Mouse (Mus musculus) retina, adult 2 months (tissue): ENCODE data around the gene Ccdc177.
"Not testable (repeated sequence)": the region's sequence is repeated elsewhere in the genome, so short reads cannot be mapped to it uniquely, and the experiment has no call there.

Experiments
- DNase-seq: peaks from one replicate; pipeline ENCODE4 v3.0.0-alpha.2; 2012; ENCODE audit warnings: low read depth, low spot score

The Ccdc177 gene

DNA sequence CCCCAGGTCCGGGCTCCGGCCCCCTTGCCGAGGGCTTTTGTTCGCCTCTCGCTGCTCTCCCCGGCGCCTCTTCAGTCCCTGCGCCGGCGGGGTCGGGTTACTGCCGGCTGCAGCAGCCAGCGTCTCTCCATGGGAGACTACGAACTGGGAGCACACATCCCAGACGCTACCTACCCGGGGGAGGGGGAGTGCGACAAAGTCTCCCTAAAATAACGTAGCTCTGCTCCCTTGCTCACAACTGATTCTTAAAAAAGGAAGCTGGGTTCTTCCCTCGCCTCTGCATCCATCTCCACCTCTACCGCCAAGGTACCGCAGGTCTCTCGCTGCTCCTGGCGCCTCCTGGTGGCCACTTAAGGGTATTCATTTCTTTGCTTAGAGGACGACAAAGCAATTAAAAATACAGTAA, at the start of gene Ccdc177:
Gene Ccdc177, minus strand, starts transcription at position 292 of the 406 bp plus-strand sequence.
- DNase-seq, result peak; percentile 74

DNA sequence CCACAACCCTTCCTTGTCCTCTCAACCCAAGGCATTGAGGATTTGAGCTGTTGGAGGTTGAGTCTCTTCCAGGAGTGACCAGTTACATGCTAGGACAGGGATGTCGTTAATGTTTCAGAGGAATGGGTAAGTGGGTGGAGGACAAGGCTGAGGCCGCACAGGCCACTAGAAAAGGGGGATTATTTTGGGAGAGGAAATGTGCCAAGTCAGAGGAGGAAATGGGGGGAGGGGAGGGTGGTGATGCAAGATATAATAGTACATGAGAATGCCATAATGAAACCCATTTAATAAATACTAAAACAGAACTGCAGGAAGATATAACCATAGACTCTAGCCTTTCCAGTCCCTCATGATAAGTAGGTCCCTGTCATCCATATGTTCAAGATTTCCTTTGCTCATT, 49.5 kb upstream of the Ccdc177 start:
- no peak for DNase-seq

DNA sequence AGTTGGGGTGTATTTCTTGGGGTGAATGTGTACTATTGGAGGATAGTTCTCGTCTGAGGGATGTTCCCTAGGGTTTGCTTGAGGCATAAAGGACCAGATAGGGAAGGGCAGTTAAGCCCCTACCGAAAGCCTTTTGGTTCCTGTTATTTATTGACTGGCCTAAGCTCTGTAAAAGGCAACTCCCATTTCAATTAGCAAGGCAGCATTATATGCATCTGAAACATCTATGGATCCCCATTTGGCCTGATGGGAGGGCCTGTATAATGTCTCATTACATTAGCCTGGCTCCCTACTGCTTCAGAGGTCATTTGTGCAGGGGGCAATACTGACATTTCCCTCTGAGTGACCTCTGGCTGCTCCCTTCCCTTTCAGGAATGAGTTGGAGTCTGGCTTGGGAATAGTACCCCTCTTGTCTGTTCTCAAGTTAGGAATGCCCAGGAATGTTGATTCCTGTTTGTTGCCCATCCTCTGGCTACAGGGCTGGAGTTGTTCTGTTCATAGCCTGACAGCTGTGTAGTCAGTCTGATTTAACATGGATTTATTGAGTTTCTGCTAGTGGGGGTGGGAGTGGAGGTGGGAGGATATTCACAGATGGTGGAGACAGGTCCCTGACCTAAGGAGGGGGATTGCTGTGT, 47.1 kb upstream of the Ccdc177 start:
- no peak for DNase-seq

DNA sequence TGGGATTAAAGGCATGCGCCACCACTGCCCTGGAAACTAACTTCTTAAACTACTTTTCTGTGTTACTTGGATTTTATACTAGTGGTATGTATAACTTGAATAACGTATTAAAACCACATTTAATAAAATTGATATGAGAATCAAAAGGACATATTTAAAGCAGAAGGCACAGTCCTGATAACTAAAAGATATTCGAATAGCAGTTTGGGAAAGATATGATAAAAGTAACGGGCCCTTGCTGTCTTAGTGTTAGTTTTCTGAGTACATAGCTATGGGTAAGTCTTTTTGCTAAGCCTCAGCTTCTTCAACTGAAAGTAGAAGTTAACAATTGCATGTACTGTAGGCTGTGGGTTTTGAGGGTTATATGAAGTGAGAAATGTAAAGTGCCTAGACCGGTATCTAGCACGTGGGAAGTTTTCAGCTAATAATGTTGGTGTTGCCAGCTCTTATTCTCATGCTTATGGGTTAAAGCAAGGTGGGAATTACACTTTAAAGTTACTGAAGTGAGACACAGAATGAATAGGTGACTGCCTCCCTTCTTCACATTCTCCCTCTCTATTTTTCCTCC, 44.5 kb upstream of the Ccdc177 start:
- DNase-seq, result no peak

DNA sequence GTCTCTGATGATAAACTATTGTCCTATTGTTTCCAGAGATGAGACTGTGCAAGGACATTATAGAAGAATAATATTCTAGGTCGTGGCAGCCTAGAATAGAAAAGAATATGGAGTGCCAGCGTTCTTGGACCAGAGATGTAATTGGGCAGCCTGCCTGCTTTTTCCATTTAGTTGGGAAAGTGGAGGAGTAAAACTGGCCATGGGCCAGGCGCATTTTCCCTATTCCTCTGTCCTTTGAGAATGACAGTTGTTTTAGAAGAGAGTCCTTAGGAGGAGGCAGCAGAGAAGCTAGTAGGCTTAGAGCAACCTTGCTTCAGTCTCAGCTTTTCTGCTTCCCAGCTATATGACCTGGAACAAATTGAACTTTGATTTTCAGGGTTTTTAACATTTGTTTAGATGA, 43.4 kb upstream of the Ccdc177 start:
- DNase-seq, result no peak

DNA sequence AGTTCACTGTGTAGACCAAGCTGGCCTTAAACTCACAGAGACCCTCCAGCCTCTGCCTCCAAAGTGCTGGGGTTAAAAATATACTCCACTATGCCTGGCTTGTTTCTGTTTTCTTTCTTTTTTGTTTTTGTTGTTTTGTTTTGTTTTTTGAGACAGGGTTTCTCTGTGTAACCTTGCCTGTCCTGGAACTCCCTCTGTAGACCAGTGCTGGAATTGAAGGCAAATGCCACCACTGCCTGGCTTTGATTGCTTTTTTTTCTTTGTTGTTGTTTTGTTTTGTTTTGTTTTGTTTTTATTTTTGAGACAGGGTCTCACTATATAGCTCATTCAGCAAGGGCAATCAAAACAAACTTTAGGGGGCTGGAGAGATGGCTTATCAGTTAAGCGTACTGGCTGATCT, 41.0 kb upstream of the Ccdc177 start:
- no peak for DNase-seq

DNA sequence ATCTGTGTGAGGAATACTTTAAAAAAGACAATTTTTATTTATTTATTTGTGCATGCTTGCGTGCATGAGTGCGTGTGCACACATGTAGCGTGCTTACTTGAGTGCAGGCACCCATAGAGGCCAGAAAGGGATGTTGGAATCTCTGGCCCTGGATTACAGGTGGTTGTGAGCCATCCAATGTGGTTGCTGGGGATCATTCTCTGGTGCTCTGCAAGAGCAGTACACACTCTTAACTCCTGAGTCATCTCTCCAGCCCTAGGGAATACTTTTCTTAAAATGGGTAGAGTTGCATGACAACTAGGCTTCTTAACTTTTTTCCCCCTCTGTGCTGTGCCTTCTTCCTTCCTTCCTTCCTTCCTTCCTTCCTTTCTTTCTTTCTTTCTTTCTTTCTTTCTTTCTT, 39.7 kb upstream of the Ccdc177 start:
- no peak for DNase-seq

DNA sequence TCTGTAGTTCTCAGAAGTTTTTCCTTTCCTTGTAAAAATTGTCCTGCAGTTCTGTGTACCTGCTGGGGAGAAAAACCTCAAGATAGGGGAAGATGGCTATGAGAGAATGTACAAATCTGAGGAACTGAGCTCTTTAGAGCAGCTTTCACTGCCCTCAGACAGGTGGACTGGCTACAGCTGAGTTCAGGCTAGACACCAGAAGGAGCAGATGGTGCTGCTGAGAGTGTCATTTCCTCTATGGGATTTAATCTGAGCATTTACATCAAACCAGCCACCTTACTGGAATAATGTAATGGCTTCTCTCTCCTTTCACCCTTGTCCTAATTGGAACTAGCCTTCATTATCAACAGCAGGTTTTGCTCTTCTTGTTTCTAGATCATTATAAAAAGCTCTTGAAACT, 37.8 kb upstream of the Ccdc177 start:
- no peak for DNase-seq

DNA sequence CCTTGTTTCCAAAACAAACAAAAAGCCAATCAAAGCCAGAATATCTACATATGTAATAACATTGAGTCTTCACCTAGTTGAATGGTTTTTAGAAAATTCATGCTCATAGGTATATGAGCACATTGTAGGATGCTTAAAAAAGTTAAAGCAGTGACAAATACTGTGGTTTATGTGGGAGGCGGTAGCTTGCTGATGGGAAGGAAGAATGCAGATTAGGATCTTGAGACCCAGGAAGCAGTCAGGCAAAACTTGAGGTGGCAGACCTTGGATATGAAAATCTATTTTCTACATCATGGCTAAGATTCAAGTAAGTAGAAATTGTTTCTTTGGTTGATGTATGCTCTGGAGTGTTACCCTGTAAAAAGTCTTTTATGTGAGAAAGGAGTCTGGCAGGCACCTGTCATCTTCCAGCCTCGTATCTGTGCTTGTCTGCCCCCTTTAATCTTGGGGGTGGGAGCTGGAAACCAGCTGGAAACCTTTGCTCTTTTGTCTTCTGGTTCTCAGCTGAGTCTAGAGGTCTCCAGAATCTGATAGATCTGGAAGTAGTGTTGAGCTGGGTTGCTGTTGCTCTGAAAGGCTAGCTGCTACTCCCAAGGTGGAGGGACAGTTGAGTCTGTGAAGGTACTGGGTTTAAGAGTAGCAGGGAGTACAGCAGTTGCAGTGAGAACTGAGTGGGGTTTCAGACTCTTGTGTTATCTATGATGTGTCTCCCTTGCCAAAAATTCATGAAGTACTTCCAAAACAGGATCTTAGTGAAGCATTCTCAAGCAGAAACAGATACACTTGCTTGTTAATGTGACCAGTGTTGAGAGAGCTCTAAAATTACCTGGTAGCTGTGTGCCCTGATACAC, 34.7 kb upstream of the Ccdc177 start:
- no peak for DNase-seq

DNA sequence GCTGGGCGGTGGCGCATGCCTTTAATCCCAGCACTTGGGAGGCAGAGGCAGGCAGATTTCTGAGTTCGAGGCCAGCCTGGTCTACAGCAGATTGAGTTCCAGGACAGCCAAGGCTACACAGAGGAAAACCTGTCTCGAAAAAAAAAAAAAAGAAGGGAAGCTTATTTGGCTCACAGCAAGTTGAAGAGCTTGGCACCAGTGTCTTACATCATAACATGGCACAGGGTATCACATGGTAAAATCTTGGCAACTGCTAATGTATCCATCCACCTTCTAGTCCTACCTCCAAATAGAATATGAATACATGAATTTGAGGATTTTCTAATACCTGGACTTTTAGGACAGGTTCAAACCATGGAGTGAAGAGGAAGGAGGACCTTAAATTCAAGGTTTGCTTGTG, 34.0 kb upstream of the Ccdc177 start:
- no peak for DNase-seq

DNA sequence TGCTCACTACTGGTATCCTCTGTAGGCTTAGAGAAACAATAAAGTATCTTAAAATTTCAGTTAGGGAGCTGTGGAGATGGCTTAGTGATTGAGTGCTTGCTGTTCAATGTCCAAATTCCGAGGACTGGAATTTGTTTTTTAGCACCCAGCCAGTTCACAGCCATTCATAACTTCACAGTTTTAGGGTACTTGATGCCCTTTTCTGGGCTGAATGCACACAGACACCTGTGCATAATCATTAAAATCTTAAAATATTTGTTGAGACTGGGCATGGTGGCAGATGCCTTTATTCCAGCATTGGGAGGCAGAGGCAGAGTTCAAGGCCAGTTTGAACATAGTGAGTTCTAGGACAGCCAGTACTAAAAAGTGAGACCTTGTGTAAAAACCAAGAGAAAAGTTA, 33.0 kb upstream of the Ccdc177 start:
- no peak for DNase-seq

DNA sequence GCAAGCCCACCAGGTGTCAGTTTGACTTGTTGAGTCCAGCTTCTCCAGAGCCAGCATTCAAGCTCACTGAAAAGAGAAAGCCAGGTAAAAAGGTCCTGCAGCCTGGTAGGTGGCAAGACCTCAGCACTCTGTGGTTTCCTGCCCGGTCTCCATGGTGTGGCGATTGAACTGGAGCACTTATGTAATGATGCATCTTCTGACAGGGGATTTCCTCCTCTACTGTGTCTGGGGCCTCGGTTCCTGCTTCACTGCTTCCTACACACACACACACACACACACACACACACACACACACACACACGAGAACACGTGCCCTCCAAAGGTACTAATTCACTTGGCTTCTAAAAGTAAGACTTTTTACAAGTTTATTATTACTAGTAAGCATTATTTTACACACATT, 32.4 kb upstream of the Ccdc177 start:
- DNase-seq, result no peak

DNA sequence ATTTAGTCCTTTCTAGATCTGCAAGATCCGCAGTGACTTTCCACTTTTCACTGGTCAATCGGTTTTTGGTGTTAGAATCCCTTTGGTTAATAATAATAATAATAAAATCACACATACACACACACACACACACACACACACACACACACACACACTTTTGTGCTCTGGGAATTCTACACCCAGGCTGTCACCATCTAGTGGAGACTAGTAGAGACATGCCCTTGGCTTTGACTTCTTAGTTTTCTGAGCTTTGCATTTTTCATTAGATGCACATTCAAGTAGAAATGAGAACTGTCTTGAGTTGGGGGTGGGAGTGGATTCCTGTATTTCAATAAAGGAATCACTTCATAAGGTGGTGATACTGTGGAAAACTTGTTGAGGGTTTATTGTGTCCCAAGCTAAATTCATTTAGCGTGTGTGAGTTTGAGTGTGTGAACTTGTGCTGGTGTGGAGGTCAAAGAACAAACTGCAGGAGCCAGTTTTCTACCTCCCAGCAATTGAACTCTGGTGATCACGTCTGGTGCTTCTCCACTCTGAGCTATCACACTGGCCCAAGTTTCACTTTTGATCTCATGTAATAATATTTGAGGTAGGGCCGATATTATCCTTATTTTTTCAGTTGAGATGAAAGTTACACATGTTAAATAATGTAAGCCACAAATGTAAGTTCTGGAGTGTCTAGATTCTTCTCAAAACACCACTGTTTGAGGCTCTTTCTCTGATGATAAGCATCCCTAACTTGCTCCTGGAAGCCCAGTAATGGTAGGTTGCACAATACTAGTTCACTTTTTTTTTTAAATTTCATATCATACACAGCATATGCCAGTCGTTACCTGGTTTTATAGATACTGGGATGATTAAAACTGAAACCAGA, 31.3 kb upstream of the Ccdc177 start:
- no peak for DNase-seq

DNA sequence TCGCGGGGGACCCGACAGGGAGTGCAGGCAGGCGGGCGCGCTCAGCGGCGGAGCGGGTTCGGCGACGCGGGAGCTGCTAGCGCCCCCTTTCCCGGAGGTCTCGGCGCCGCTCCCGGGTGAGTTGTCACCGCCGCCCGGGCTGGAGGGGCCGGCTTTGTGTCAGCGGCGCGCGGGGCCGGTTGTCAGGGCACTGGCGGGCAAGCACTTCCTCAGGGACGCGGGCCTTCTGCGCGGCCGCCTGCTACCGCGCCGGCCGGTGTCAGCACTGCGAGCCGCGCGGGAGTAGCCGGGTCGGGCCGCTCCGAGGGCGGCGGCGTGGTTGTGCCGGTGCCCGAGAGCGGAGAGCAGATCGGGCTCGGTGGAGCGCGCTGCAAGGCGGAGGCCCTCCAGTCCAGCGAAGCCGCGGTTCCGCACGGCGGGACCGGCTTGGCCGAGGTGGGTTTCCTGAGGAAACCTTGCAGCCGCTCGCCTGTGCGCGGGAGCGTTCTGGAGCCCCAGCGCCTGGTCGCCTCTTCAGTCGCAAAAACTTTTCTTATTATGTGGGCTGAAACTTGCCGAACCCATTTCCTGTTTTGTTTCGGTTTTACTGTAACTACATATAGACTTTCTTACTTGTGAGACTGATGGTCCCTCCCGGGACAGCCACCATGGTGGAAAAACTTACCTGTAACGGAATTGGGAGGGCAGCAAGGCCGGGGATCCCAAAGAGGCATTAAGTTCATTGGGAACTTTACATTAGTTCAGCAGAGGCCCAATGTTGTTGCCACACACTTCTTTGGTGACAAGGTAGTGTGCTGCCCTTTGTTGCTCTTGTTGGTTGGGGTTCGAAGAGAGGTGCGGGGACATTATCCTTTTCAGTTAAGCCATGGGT, 30.4 kb upstream of the Ccdc177 start:
- DNase-seq, result no peak

DNA sequence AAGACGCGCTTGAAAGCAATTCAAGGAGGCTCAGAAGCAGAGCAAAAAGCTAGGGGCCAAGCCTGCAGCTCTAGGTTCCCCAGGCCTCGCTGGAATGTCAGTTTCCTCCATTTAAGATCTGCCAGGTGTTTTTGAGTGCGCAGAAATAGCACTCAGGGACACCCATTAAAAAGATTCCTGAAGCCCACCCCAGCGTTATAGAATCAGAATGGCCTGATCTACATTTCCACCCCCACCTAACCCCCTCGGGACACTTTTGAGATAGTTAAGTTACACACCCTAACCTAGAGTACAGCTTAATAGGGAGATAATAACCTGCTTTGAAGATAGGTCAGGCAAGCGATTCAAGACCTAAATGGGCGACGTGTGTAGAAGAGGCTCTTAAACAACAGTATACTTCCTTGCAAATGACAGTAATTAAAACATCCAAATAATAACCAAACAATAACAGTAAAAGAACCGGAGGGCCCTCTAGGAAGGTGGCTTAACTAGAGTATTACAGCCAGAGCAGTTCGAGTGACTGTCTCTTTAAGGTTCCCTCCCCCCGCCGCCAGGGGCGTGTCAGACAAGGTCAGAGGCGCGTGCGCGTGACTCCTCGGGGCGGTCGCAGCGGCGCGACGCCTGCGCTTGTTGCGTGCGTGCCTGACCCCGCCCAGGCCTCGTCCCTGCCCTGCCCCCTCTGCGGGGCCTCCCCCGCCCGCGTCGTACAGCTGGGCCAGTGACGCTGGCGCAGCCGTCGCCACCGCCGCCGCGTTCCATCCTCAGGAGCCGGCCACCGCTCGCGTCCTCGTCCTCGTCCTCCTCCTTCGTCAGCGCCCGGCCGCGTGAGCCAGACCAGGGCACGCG, 29.6 kb upstream of the Ccdc177 start, which contains the start of gene Susd6:
Gene Susd6, plus strand, starts transcription at position 662 of the 846 bp plus-strand sequence.
- DNase-seq, result peak; percentile 93

DNA sequence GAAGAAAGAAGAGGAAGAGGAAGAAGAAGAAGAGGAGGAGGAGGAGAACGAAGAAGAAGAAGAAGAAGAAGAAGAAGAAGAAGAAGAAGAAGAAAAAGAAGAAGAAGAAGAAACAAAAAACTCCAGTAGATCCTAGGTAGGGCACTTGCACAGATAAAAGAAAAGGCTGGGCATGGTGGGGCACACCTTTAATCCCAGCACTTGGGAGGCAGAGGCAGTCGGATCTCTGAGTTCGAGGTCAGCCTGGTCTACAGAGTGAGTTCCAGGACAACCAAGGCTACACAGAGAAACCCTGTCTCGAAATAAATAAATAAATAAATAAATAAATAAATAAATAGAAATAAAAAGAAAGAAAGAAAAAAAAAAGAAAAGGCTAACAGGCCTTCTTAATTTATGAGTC, 28.8 kb upstream of the Ccdc177 start:
- DNase-seq, result not testable (repeated sequence)

DNA sequence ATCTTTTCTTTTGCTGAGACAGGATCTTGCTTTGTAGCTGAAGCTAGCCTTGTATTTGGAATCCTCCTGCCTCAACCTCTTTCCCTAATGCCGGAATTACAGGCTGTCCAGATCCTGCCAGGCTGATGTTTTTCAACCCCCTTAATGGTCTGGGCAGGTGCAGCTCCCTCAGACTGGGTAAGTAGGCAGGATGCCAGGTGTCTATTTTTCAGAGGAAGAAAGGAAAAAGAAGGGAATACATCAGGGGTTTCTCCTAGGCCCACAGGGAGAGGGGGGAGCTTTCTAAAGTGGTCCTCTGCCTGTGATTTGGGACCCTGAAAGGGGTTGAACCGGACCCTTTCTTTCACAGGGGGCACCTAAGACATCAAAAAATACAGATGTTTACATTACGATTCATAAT, 27.7 kb upstream of the Ccdc177 start:
- DNase-seq, result no peak

DNA sequence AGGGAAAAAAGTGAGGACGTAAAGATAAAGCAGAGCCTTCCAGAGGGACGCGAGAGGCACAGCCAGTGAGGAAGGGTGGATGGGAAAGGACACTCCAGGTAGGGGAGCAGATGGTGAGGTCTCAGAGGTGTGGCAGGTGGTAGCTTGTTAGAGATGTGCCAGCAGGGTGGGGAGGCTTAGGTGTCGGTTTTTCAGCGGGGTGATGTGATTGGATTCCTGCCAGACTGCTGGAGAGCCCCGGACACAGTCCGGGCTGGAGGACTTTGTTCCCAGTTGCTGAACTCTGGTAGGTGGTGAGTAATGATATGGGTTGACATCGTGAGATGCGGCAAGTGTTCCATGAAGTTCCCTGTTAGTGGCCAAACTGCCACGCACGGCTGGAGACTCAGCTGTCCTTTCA, 27.1 kb upstream of the Ccdc177 start:
- DNase-seq, result no peak

DNA sequence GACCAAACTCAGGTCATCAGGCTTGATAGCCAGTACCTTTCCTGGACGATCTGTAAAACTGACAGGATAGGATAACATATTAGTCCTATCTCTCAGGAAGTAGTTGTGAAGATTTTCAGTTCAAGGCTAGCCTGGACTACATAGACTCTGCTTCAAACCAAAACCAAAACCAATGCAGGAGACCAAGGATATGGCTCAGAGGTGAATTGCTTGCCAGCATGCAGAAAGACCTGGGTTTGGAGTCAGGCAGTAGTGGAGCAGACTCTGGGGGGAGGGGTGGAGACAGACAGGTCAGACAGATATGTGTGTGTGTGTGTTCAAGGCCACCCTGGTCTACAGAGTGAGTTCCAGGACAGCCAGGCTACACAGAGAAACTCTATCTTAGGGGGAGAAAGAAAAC, 26.1 kb upstream of the Ccdc177 start:
- DNase-seq, result no peak

DNA sequence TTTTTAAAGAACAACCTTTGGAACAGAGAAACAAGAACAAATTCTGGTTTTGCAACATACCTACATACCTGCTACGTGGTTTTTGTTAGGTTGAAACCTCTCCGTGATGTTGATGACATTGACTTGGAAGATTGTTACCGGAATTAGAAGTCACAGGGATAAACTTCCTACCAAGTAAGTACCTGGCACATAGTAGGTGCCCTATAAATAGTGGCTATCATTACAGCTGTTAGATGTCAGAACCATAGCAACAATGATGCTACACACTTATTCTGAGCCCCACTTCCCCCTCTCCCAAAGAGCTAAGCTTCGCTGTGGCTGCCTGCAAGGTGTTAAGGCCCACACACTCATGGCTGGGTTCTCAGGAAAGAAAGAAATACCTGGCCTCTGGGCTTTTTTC, 25.1 kb upstream of the Ccdc177 start:
- DNase-seq, result no peak
